Mouse (Mus musculus): ENCODE measurements around the gene Dbh. TPM values are rescaled to one million over a fixed set of nuclear protein-coding genes. Genes with fewer than 3 reads are reported as not detected.
A peak's percentile ranks its signal among the peaks of the same experiment; 100 is the strongest.

Dbh gene
- total RNA-seq, 2 experiments from 2014 or later: 0.14 to 0.23 TPM

DNA sequence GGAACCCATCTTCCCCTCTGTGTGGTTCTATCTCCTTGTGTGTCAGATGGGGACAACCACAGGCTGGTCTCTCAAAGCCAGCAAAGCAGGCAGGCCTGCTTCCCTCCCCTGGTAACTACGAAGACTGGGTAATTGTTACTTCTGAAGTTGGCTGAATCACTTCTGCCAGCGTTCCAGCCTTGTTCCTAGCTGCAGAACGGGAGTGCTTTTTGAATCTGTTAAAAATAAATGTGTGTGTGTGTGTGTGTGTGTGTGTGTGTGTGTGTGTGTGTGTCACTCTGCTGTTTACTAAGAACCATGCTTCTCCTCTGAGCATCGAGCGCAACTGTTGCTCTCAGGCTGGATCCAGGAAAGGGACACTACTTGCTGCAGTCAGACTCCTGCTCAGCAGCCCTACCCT, 1.2 kb upstream of the Dbh start:
- DNase-seq: no peak

GRCm38 (mm10) chr2:27166074-27166473, 1.0 kb downstream of the Dbh start:
- no peak for DNase-seq

GRCm38 (mm10) chr2:27166999-27167398, 2.0 kb downstream of the Dbh start:
- no peak for DNase-seq

- DNase-seq: no peak
Observed at GRCm38 (mm10) chr2:27174242-27174641, 9.2 kb downstream of the Dbh start.

- DNase-seq: peak; percentile 71
Observed at GRCm38 (mm10) chr2:27175696-27176267, 10.7 kb downstream of the Dbh start.

DNA sequence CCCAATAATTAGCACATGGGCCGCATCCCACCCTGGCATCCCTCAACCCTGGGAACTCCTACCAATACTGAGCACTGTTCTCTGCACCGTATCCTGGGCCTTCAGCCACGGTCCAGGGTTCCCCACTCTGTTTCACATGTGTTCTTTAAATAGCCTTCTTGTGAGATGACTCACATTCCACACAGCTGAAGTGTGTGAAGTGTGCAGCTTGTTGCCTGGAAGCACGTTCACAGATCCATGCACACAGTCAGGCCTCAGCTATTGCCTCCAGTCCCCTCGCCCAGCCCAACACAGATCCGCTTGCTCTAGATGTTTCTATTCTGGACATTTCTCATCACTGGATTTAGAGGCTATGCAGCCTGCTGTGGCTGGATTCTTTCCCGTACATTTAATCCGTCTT, 14.1 kb downstream of the Dbh start:
- no peak for DNase-seq

DNA sequence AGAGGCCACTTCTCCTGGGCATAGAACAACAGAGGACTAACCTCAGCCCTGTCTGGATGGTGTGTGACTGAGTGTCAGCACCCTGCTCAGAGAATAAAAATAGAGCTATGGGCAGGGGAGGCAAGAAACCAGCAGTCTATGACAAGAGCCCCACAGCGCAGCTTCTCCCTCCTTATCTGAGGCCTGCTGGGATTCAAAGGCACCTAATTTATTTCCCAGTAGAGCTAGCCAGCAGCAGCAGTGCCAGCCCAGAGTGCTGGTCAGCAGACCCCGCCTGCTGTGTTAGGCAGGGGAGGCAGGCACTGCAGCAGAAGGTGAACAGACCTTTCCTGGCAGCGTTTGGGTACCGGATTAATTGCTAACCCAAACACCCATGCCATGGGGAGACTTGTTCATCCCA, 16.9 kb downstream of the Dbh start:
- DNase-seq: no peak

- DNase-seq: no peak
Observed at GRCm38 (mm10) chr2:27183734-27184133, 18.7 kb downstream of the Dbh start.

DNA sequence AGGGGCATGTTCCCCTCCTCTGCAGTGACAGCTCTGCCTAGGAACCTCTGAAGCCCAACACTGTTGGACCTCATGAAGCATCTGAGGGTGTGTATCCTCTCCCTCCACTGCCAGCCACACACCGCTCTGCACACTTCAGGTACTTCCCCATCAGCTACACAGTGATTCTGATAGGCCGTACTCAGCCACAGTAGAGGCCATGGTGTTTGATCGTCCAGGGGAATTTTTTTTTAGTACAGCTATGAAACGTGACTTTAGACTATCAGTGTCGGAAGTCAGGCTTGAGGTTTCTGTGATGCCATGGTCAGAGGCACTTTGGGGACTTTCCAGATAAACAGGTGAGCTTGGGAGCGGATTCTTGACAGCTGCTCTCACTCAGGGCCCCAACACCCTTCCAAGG, 22.5 kb downstream of the Dbh start:
- no peak for DNase-seq

GRCm38 (mm10) chr2:27189994-27190393, 25.0 kb downstream of the Dbh start:
- no peak for DNase-seq

GRCm38 (mm10) chr2:27198551-27199246, 33.7 kb downstream of the Dbh start:
- no peak for DNase-seq

- DNase-seq: no peak
Observed at GRCm38 (mm10) chr2:27200586-27200985, 35.6 kb downstream of the Dbh start.

DNA sequence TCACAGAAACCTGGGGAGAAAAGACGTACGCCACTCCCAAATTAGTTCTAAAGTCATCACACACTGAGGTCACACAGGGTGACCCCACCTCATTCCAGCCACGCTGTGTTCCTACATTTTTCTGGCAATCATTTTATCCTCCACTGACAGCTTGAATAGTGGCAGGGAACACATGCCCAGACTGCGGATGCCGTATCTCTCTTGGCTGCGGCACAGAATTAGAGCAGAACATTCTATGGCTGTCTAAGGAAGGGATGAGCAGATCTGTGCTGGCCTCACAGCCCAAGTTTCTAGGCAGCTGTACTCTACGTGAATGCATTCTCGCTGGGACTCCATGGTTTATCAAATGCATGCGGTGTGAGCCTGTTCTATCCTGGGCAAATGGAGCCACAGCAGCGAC, 40.6 kb downstream of the Dbh start:
- no peak for DNase-seq

DNA sequence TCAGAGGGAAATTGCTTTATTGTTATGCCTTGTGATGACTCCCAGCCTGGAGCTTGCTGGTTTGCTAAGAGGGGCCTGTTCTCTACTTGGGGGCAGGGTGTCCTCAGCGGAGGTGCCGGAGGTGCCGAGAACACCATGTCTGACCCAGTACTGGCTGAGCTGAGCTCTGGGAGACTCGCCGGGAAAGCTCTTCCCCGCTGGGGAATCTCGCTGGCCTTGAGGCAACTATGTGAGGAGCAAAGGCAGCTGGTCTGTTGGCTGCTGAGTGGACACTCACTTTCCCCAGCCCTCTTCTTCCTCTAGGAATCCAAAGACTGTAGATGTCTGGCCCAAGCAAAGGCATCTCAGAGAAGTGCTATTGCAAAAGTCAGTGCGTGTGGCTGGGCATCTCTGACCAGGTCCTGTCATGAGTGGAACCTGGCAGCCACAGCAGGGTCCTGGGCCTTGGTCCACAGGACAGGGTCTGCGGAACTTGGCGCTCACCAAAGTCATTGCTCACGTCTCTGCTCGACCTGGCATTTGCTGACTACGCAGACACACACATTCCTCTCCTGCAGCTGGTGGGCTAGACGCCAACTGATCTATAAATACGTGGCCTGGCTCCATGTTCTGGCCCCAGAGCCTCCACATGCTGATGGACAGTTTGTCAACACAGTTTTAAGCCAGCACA, 41.2 kb downstream of the Dbh start:
- DNase-seq: peak; percentile 77

DNA sequence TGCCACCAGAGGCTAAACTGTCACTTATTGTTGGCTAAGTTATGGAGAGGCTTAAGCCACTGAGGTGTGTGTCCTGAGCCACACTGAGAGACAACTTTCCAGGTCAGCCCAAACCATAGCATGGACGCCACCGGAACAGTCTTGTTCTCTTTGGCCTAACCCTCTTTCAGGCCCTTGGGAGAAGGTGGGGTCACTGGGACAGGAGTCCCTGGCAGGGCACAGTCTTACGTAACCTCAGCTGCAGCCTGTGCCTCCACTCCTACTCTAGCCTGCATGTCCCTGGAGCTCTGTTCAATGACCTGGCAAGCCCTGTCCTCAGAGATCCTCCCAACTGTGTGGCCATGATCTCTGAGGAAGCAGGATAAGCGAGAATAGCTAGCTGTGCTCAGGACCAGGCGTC, 42.1 kb downstream of the Dbh start:
- peak; percentile 35 for DNase-seq

DNA sequence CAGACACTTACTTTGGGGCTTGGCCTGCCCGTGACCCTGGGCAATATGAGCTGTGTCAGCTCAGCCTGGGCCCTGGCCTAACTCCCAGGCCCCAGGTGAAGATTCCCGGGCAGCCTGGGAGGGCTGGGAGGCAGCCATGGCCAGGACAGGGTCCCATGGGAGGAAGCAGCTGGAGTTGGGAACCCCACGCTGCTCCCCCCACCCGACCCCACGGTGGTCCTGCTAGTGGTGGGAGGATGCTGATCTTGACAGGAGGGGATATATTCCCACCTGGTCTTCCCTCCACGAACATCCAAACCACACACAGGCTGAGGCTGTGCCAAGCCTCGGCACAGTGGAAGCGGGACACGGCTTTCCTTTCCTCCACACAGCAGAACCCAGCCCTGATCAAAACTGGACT, 44.3 kb downstream of the Dbh start:
- no peak for DNase-seq

GRCm38 (mm10) chr2:27209816-27210215, 44.8 kb downstream of the Dbh start:
- DNase-seq: no peak

- peak; percentile 70 for DNase-seq
Observed at GRCm38 (mm10) chr2:27210255-27210654, 45.2 kb downstream of the Dbh start.

DNA sequence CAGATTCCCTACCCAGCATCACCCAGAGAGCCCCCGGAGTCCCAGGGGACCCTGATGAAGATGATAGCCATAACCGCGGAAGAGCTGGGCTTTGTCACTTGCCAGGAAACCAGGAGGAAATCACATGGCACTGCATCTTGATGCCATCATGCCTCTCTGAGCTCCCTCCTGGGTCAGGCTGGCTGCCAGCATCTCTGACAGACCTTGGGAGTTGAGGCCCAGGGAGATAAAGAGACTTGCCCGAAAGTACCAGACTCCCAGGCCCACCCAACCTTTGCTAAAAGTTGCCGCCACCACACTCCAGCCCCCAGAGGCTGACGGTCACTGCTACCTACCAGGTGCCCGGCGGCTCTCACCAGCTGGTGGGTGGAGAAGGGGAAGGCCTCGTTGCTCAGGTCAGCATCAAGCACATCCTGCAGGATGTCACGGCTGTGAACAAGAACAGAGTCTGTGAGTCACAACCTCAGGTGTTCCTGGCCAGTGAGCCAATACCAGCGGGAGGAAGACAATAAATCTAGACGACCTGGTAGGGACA, 45.7 kb downstream of the Dbh start:
- DNase-seq: no peak

DNA sequence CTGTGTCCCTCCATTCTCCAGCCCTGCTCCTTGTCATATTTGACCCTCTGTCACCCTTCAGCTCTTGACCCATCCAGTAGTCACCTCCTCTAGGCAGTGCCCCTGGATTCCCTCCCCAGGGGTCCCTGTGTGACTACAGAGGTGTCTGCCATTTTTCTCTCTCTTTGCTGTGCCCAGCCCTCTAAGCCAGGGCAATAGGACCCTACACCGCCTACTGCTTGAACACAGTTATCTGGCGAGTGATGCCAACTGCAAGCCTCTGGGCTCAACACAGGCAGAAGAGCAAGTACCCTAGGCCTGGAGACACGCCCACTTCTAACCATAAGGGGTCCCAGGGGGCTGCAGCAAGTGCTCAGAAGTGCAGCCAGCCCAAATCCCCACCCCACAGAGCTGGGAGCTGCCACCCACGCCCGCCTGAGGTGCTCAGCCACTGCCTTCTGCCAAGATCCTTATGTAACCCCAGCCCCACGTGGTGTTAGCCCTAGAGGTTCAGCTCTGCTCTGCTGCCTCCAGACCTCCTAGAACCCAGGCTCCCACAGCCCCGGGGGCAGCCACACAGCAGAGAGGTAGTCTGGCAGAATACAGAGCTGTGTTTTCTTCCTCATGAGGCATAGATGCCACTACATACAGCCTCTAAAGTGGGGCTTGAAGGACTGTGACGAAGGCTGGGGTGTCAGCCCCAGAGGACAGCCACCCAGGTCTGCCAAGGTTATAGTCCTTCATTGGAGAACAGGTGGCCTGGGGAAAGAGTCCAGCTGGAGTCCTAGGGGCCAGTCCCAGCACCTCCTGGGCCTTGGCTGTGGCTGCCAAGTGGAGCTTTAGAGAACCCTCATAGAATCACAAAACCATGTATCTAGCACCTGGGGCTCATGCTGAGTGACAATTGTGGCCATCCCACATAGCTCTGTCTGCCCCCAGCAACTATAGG, 47.2 kb downstream of the Dbh start:
- DNase-seq: peak; percentile 36

- no peak for DNase-seq
Observed at GRCm38 (mm10) chr2:27215537-27215936, 50.5 kb downstream of the Dbh start.

DNA sequence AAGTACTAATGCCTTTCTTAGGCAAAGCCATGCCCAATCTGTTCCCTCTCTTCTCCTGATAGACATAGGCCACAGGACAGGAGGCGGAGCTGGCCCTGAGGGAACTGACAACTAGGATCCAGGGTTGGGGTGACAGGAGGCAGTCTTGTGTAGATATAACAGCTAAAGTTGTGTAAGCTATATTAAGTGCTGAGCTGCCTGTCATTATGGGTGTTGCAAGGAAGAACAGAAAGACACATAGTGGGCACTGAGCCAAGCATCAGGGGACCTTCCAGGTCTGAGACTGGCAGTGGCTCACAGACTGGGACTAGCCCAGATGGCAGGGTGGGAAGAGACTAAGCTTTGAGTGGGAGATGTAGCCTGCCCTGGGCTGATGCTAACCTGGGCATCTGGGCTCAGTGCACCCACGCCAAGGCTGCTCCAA, 53.1 kb downstream of the Dbh start:
- DNase-seq: no peak

All from gastrocnemius, postnatal 10 days (tissue).